Mouse (Mus musculus): ENCODE data around the gene Naip6.
"Not testable (repeated sequence)": the region's sequence is repeated elsewhere in the genome, so short reads cannot be mapped to it uniquely, and the experiment has no call there.

Naip6 gene

DNA sequence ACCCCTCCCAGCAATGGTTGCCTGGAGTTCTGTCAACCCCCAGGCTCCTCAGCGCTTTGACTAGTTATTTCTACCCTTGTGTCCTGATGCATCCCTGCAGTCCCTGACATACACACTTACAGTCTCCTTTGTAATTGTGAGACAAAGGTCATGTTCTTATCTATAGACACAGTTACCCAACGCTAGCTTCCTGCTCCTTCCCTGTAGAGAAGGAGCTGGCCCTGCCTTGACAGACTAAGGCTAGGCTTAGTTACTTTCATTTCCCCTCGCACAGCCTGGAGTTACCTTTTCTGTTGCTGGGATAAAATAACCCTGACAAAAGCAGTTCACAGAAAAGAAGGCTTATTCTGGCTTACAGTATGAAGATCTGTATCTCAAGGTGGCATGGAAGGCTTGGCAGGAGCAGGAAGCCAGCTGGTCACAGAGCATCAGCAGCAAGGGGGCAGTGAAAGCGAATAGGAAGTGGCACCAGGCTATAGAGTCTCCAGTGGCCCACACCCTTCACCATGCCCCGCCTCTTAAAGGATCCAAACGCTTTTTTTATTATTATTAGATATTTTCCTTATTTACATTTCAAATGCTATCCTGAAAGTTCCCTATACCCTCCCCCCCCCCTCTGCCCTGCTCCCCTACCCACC is at the start of gene Naip6:
Gene Naip6, minus strand, starts transcription at position 419 of the 638 bp plus-strand sequence.
- DNase-seq (ENCODE audit: low read depth, low spot score), result not testable (repeated sequence)

DNA sequence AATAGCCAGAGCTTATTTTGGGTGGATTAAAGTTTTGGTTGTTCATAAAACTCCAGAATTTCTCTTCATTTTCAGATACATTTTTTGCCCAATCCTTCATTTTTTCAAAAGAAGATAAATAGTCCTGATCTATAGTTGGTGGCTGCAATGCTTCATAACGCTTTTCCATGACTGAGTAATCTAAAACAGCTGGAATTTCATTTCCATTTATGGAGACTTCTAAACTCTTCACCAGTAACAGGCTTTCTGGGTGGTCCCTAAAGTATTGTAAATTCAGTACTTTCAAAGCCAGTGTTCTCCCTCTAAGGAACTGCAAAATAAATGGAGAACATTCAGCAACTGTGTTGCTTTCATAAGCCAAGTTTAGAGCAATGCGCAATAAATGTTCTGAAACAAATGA is 34.8 kb upstream of the Naip6 start:
- not testable (repeated sequence) for DNase-seq (ENCODE audit: low read depth, low spot score)

DNA sequence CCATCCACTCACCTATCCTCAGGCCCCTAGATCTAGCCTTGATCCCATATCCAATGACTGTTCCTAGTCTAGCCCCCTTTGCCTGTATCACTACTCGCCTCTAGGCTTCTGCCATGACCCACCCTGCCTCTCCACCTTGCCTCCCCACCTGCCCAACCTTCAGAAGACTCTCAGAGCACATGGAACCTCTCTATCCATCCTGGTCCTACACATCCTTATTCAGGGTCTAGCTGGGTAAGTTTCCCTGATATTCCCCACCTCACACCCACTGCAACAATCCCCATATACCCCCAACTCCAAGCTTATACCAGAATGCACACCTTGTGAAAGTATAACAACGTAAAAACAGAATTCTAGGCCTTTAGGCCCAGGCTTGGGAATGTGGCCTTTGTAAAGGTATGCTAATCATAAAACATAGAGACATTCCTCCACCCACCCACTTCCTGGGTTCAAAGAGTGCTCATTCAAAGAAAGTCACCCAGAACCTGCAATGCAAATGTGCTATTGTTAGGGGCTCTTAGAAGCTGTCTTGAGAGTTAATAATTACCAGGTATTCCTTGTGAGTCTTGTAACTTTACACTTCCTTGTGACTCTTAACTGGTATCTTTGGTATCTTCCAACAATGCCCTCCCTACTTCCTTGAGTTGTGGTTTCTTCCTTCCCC is 32.2 kb upstream of the Naip6 start:
- not testable (repeated sequence) for DNase-seq (ENCODE audit: low read depth, low spot score)

DNA sequence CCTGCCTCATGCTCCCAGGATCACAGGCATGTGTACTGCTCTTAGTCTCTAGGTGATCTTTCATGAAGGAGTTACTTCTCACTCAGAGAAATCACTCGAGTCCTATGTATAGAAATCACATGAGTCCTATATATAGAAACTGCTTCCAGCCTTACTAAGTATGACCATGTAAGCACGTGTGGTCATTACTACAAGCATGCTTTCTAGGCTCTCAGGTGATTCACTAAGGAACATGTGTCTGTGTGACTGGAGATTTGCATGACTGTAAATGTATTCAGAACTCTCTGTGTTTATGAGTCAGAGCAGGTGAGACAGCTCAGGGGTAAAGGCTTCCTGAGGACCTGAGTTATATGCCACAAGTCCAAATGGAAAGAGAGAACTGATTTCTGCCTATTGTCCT is 24.3 kb upstream of the Naip6 start:
- no peak for DNase-seq (ENCODE audit: low read depth, low spot score)

DNA sequence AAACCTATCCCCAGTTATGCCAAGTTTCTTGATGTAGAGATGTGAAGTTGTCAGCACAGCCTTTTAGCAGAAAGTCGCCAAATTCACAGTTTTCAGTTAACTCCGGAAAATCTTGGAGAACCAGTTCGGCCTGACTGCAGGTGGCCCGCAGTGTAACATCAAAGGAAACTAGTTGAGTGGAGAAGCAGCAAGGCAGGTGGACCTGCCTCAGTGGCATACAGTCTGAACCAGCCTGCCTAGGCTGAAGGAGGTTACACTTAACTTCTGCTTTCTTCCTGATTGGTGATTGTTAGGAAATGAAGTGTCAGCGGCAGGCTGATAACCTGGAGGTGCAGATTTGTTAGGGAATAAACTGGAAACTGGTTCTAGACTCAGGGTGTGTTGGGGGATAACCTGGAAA is 14.3 kb upstream of the Naip6 start:
- not testable (repeated sequence) for DNase-seq (ENCODE audit: low read depth, low spot score)

DNA sequence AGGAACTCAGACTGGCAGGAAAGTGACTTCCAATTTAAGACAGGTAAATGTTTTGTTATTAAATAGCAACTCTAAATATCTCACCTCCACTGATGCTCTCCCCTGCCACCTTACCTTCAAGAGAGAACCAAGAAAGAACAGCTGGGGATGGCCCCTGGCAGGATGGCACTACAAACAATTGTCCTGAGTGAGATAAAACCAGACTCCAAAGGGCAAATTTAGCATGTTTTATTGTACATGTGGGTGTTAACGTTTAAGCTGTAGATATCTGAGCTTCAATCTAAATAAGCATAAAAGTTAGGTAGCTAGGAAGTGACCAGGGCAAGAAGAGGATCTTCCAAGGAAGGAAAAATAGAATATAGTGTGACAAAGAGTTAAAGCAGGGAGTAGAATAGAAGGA is 11.4 kb upstream of the Naip6 start:
- not testable (repeated sequence) for DNase-seq (ENCODE audit: low read depth, low spot score)

DNA sequence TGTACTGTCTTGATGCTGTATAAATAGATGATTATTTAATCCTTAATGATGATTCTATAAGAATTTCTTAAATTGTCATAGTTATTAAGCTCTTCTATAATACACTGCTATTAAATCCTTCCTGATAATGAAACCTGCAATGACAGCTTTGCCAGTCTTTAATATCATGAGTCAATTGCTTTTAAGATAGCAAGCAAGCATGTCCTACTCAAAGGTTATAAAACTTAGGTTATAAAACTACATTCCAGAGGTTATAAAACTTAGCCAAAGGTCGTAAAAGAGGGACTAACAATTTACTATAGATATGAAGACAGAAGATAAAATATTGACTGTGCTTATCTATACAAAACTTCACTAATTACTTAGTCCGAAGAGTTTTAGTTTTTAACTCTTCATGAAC is 10.6 kb upstream of the Naip6 start:
- DNase-seq (ENCODE audit: low read depth, low spot score), result not testable (repeated sequence)

DNA sequence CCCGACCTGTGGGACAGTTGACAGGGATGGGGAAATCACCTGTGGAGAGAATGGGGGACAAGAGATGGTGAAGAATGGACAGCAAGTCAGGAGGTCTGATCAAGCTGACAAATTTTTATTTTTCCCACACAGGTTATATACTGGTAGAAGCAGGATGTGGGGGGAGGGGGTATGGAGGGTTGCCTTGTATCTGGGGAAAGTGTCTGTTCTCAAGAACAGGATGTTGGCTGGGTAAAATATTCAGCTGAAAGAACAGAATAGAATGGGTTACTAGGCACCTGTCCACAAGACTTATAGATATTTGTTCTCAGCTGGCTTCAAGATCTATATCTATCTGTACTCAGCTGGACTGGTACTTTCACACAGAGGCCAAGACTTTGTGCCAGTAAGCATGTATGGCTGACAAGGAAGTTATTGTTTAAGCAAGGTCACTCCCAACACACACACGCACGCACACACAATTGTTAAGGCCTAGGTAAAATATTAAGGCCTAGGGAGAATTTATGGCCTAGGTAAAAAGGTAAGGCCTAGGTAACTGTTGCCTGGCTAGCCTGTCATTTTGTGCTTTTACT is 4.9 kb upstream of the Naip6 start:
- DNase-seq (ENCODE audit: low read depth, low spot score), result not testable (repeated sequence)

DNA sequence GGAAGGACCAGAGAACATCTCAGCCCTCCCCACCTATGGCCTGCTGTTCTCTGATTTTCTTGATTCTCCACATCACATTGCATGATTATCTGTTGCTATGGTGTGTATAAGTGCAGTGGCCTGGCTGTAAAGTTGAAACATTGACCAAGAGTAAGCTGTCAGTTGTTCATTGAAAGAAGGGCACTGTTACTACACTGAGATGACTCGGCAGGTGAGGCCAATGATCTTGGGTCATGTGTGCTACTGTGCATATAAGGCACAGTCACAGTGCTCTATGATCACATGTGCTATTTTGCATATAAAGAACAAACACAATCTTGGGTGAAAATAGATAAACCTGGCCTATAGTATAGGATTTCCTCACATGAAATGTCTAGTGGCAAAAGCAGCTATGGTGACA is 32.9 kb downstream of the Naip6 start:
- DNase-seq (ENCODE audit: low read depth, low spot score), result no peak

DNA sequence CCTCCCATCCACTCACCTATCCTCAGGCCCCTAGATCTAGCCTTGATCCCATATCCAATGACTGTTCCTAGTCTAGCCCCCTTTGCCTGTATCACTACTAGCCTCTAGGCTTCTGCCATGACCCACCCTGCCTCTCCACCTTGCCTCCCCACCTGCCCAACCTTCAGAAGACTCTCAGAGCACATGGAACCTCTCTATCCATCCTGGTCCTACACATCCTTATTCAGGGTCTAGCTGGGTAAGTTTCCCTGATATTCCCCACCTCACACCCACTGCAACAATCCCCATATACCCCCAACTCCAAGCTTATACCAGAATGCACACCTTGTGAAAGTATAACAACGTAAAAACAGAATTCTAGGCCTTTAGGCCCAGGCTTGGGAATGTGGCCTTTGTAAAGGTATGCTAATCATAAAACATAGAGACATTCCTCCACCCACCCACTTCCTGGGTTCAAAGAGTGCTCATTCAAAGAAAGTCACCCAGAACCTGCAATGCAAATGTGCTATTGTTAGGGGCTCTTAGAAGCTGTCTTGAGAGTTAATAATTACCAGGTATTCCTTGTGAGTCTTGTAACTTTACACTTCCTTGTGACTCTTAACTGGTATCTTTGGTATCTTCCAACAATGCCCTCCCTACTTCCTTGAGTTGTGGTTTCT is 45.9 kb downstream of the Naip6 start:
- not testable (repeated sequence) for DNase-seq (ENCODE audit: low read depth, low spot score)

DNA sequence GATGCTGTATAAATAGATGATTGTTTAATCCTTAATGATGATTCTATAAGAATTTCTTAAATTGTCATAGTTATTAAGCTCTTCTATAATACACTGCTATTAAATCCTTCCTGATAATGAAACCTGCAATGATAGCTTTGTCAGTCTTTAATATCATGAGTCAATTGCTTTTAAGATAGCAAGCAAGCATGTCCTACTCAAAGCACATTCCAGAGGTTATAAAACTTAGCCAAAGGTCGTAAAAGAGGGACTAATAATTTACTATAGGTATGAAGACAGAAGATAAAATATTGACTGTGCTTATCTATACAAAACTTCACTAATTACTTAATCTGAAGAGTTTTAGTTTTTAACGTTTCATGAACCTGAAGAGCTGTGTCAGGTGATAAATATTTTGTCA is 60.5 kb downstream of the Naip6 start:
- DNase-seq (ENCODE audit: low read depth, low spot score), result not testable (repeated sequence)

DNA sequence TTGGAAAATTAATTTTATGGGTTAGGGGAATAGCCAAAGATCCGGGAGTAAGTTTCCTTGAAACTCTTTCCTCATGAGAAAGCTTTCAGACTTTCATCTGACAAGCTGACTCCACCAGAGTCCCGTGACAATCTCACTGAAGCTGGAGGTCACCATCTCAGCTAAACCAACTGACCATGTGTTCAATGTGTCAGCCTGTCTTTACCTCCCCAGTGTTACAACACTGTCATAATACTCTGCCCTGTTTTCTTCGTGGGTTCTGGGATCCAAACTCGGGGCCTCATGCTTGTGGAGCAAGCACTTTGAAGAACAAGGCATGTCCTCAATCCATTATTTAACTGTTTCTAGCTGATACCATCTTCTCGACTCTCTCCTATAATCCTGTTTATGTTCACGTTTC is 61.5 kb downstream of the Naip6 start:
- not testable (repeated sequence) for DNase-seq (ENCODE audit: low read depth, low spot score)

DNA sequence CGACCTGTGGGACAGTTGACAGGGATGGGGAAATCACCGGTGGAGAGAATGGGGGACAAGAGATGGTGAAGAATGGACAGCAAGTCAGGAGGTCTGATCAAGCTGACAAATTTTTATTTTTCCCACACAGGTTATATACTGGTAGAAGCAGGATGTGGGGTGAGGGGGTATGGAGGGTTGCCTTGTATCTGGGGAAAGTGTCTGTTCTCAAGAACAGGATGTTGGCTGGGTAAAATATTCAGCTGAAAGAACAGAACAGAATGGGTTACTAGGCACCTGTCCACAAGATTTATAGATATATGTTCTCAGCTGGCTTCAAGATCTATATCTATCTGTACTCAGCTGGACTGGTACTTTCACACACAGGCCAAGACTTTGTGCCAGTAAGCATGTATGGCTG is 65.6 kb downstream of the Naip6 start:
- DNase-seq (ENCODE audit: low read depth, low spot score), result not testable (repeated sequence)

DNA sequence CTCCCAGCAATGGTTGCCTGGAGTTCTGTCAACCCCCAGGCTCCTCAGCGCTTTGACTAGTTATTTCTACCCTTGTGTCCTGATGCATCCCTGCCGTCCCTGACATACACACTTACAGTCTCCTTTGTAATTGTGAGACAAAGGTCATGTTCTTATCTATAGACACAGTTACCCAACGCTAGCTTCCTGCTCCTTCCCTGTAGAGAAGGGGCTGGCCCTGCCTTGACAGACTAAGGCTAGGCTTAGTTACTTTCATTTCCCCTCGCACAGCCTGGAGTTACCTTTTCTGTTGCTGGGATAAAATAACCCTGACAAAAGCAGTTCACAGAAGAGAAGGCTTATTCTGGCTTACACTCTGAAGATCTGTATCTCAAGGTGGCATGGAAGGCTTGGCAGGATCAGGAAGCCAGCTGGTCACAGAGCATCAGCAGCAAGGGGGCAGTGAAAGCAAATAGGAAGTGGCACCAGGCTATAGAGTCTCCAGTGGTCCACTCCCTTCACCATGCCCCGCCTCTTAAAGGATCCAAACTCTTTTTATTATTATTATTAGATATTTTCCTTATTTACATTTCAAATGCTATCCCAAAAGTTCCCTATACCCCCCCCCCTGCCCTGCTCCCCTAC is 70.5 kb downstream of the Naip6 start:
- not testable (repeated sequence) for DNase-seq (ENCODE audit: low read depth, low spot score)

DNA sequence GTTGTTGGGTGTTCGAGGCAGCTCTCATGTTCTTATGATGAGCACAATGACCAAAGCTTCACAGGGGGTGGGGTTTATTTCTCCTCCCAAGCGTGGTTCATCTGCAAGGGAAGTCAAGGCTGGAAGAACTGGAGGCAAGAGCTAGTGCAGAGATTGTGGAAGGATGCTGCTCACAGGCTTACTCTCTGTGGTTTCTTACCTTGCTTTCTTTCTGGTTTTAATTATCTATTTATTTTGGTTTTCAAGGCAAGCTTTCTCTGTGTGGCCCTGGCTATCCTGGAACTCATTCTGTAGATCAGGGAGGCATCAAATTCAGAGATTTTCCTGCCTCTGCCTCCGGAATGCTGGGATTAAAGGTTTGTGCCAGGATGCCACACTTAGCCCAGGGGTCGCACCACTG is 71.3 kb downstream of the Naip6 start, which contains the start of gene Naip5:
Gene Naip5, minus strand, starts transcription at position 101 of the 400 bp plus-strand sequence.
- DNase-seq (ENCODE audit: low read depth, low spot score), result not testable (repeated sequence)

DNA sequence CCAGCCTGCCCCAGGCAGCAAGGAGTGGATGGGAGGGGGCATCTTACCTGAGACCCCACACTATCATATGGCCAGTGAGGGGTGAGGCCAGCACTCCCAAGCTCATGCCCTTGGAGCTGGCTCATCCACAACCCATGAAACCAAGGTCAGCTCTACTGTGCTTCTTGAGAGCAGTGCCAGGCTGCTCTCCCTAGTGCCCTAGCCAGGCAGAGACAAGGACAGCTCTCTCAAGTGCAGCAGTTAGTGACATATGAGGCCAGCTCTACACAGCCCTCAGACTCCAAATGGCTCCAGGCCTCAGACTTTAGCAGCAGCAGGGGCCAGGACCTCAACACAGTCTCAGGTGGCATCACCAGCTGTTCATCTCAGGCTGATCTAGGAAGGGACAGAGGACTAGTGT is 73.8 kb downstream of the Naip6 start:
- no peak for DNase-seq (ENCODE audit: low read depth, low spot score)

Measured in CD4-positive helper T cell, adult 2 months (primary cell).